Mouse (Mus musculus) CH12.LX (cell line): Measurements from ENCODE around the gene Kcnj6.

ENCODE experiments used
- CHD1 ChIP-seq: IDR thresholded peaks from 2 replicates; pipeline ENCODE4 v1.6.1; 2012; ENCODE audit warnings: low read depth, low read length, improper control_type of control experiment, inconsistent platforms
- CTCF ChIP-seq, 2 experiments: IDR thresholded peaks in 1 of 2; conservative IDR thresholded peaks in 1 of 2; 2 replicates each; pipeline ENCODE4 v1.5.1; 2011 to 2012; ENCODE audit warnings: low read depth in 2 of 2, low read length in 2 of 2, improper control_type of control experiment in 1 of 2, inconsistent platforms in 1 of 2, mild to moderate bottlenecking in 1 of 2, moderate library complexity in 1 of 2
- EP300 ChIP-seq: IDR thresholded peaks from 2 replicates; pipeline ENCODE4 v1.6.1; 2011; ENCODE audit warnings: low read length, improper control_type of control experiment
- JUND ChIP-seq: conservative IDR thresholded peaks from 2 replicates; pipeline ENCODE4 v1.6.1; 2011; ENCODE audit warnings: low read depth, low read length, improper control_type of control experiment
- KAT2A ChIP-seq: IDR thresholded peaks from 2 replicates; pipeline ENCODE4 v1.6.1; 2012; ENCODE audit warnings: low read length, improper control_type of control experiment, inconsistent platforms; ENCODE audit not compliant: insufficient replicate concordance
- MXI1 ChIP-seq: IDR thresholded peaks from 2 replicates; pipeline ENCODE4 v1.6.1; 2011; ENCODE audit warnings: mild to moderate bottlenecking, low read depth, low read length, improper control_type of control experiment
- NRF1 ChIP-seq: IDR thresholded peaks from 2 replicates; pipeline ENCODE4 v1.6.1; 2014; ENCODE audit warnings: low read depth, mild to moderate bottlenecking, inconsistent platforms, low read length, improper control_type of control experiment, moderate library complexity
- POLR2A ChIP-seq: IDR thresholded peaks from 2 replicates; pipeline ENCODE4 v1.6.1; 2011; ENCODE audit warnings: low read depth, mild to moderate bottlenecking, improper control_type of control experiment, low read length
- POLR2AphosphoS2 ChIP-seq: IDR thresholded peaks from 2 replicates; pipeline ENCODE4 v1.6.1; 2011; ENCODE audit warnings: low read depth, low read length, improper control_type of control experiment
- RAD21 ChIP-seq: IDR thresholded peaks from 2 replicates; pipeline ENCODE4 v1.6.1; 2011; ENCODE audit warnings: low read depth, mild to moderate bottlenecking, low read length, improper control_type of control experiment, moderate library complexity
- USF1 ChIP-seq: IDR thresholded peaks from 2 replicates; pipeline ENCODE4 v1.6.1; 2014; ENCODE audit warnings: low read depth, mild to moderate bottlenecking, inconsistent platforms, low read length, improper control_type of control experiment
- USF2 ChIP-seq: conservative IDR thresholded peaks from 2 replicates; pipeline ENCODE4 v1.6.1; 2011; ENCODE audit warnings: low read depth, low read length, improper control_type of control experiment
- ZKSCAN1 ChIP-seq: IDR thresholded peaks from 2 replicates; pipeline ENCODE4 v1.6.1; 2012; ENCODE audit warnings: low read depth, inconsistent platforms, low read length, improper control_type of control experiment, borderline replicate concordance

GRCm38 (mm10) chr16:94845996-94846395 lies 151.5 kb downstream of the Kcnj6 start:
- no peak for TF ChIP-seq USF2
- no peak for TF ChIP-seq MXI1
- no peak for TF ChIP-seq CTCF (conservative IDR thresholded peaks at IDR 0.05 in 1 of 2, IDR thresholded peaks at IDR 0.05 in 1 of 2; ENCODE audit: low read depth in 2 of 2, low read length in 2 of 2)
- TF ChIP-seq EP300, result no peak
- no peak for TF ChIP-seq USF1
- TF ChIP-seq POLR2AphosphoS2, result no peak
- TF ChIP-seq JUND, result no peak
- TF ChIP-seq NRF1, result no peak
- TF ChIP-seq CHD1, result no peak
- no peak for TF ChIP-seq KAT2A
- peak; percentile 40 for TF ChIP-seq POLR2A
- TF ChIP-seq ZKSCAN1, result no peak
- TF ChIP-seq RAD21, result no peak
